Mouse (Mus musculus): Measurements from ENCODE around the gene Ndufs3.

GRCm38 (mm10) chr2:90921178-90921577, 16.6 kb upstream of the Ndufs3 start:
- TF ChIP-seq JUND (conservative IDR thresholded peaks at IDR 0.05; ENCODE audit: low read depth, low read length) (no peak), CTCF (conservative IDR thresholded peaks at IDR 0.05 in 1 of 2, IDR thresholded peaks at IDR 0.05 in 1 of 2; ENCODE audit: low read depth in 2 of 2, low read length in 2 of 2) (no peak), POLR2A (IDR thresholded peaks at IDR 0.05; ENCODE audit: low read depth, low read length) (no peak), GABPA (IDR thresholded peaks at IDR 0.05; ENCODE audit: insufficient replicate concordance, low read depth, low read length) (no peak), ZNF384 (IDR thresholded peaks at IDR 0.05; ENCODE audit: low read depth, low read length) (no peak)
